Mouse (Mus musculus): ENCODE measurements around the gene Tldc2.

The Tldc2 gene
- long read RNA-seq, experiment 1, result 0 reads
- long read RNA-seq, experiment 2, result 0 reads

DNA sequence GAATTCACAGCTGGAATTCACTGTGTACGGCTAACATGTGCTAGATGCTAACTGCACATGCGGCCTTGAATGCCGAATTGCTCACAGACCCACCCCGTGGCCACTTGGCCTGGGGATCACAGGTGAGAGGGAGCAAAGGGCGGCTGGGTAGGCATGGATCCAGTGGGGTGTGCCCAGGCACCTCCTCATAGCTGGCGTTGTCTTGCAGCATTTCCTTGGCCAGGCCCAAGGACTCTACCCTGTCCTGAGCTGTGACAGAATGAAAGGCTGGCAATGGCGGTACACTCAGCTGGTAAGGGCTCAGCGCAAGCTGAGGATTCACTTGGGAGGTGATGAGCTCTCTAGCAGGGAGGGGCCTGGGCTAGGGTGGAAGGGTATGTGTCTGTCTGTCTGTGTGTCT is at the start of gene Tldc2:
Gene Tldc2, plus strand, starts transcription at position 260 of the 400 bp plus-strand sequence.
- intact Hi-C loops (cut with DNase I), result no loop called here

DNA sequence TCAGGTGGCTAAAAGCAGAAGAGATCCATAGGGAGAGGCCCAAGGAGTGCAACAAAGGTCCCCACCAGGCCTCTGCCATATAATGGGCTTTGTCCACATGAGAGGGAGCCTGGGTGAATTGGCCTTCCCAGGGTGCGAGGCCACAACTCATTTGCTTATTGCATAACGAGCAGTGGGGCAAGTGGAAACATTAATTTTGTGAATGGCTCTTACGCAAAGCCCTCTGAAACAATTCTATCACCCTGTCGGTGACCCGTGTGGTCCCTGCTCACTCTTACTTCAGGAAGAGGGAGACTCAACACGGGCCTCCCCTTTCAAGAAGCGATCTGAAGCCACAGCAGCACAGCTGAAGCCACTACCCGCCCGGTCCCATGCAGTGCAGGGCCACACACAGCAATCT is 49.6 kb upstream of the Tldc2 start:
- intact Hi-C loops (cut with DNase I), result no loop called here

DNA sequence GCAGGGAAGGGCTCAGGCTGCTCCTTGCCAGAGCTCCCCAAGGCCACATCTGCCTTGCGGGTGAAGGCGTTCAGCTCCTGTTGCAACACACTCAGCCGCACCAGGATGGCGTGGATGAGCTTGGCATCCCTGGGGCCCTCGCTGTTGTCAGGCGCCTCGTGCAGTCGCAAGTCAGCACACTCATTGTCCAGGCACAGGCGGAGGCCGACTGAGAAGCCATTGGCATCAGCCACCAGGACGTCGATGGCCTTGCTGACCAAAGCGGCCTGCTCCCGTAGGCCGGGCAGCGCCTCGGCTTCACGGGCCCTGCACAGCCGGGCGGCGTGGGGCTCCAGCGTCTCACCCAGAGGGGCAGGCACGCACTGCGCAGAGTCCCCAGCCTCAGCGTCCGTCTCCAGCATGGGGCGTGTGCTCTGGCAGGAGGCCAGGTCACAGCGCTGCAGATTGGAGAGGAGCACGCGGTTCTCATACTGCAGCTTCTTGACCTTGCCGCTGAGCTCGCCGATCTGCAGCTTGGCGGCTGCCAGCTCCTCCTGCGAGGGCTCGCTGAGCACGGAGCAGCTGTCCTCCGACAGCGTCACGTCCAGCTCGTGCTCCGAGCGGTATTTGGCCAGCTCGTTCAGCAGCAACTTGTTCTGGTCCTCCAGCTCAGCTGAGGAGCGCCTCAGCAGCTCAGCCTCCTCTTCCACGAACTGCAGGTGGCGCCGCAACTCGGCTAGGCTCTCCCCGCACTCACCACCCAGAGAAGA is 46.8 kb upstream of the Tldc2 start:
- intact Hi-C loops (cut with DNase I), result loop anchor here (5.0 kb wide), 1 partner anchor 42 kb away; no protein-coding TSS in a partner anchor

DNA sequence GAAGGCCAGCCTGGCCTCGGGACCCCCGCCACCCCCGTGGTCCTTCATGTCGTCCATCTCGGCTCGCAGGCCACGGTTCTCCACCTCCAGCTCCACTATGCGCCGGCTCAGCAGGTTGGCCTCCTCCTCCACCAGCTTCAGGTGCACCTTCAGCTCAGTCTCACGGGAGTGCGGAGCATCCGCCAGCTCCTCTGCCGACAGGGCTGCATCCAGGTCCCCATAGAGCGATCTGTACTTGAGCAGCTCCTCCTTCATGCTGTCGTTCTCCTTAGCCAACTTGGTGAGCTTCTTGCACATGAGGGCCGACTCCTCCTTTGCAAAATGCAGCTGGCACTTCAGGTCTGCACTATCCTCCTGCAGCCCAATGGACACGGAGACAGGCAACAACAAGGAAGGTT is 46.2 kb upstream of the Tldc2 start:
- intact Hi-C loops (cut with DNase I), result loop anchor here (5.0 kb wide), 1 partner anchor 42 kb away; no protein-coding TSS in a partner anchor

DNA sequence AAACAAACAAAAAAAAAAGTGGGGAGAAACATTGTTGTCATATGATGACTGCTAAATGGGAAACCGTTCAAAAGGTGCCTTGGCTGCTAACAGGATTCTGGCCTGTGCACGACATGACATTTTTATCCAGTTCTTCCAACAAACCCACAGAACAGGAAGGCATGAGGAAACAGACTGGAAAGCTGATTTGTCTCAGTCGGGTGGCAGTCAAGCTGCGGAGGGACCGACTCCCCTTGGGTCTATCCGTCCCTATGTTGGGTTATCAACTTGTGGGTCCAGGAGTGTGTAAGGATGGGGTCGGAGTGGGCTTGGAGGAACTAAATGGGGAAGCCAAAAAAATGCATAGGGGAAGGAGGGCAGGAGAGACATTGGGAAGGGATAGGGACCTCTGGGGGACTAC is 45.4 kb upstream of the Tldc2 start:
- intact Hi-C loops (cut with DNase I), result loop anchor here (5.0 kb wide), 1 partner anchor 41 kb away; no protein-coding TSS in a partner anchor

DNA sequence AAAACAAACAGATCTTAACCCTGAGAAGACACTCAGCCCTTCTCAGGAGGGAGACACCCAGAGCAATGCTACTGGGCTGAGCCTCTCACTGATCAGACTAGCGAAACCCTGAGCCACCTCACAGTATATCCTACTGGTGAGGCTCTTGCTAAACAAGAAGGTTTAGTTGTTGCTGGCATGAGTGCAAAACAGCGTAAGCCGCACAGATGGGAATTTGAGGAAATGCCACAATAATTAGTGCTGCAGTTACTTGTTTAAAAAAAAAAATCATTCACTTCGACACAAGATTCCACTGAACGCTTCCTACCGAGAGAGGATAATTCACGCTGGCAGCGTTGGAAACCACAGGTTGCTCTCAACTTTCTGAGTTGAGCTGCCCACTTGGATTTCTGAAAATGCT is 43.3 kb upstream of the Tldc2 start:
- intact Hi-C loops (cut with DNase I), result loop anchor here (5.0 kb wide), 1 partner anchor 39 kb away; no protein-coding TSS in a partner anchor

DNA sequence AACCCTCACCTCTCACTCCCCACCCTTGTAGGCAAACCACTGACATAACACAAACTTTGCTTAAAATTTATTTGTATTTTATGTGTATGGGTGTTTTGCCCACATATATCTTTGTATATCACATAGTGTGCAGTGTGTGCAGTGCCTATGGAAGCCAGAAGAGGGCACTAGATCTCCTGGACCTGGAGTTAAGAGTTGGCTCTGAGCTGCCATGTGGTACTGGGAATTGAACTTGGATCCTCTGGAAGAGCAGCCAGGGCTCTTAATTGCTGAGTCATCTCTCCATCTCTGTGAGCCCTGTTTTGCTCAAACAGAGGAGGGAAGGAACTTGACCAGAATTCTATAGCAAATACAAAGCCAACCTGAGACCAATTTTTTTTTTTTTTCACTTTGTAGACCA is 42.9 kb upstream of the Tldc2 start:
- intact Hi-C loops (cut with DNase I), result loop anchor here (5.0 kb wide), 1 partner anchor 38 kb away; no protein-coding TSS in a partner anchor

DNA sequence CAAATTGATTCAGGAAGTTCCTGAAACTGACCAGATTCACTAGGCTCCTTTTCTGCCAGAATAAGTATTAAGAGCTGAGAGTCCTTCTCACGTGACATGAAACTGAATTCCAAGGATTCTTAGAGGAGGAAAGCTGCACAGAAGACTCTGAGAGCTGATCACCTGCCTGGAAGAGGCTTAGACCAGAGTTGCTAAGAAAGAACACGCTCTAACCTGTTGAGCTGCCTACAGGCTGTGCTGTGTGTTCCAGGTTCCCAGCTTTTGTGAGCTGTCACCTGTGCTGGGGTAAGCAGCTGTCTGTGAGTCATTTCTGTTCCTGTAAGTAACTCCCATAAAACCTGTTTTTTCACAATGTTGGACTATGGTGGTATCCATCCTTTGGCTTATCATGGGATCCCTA is 40.9 kb upstream of the Tldc2 start:
- intact Hi-C loops (cut with DNase I), result no loop called here

DNA sequence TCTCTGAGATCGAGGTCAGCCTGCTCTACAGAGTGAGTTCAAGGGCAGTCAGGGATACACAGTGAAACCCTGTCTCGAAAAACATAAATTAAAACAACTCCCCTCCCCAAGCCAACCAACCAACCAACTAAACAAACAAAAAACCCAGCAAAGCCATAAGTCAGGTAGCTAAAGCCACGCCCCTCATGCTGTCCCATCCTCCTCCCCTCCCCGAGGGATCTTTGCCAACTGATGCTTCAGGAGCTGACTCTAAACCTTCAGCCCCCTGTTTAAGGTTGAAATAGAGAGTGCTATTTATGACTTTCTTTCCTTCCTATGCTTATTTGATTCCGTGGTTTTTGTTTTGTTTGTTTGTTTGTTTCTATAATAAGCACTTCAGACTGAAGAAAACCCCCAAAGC is 39.9 kb upstream of the Tldc2 start:
- intact Hi-C loops (cut with DNase I), result no loop called here

DNA sequence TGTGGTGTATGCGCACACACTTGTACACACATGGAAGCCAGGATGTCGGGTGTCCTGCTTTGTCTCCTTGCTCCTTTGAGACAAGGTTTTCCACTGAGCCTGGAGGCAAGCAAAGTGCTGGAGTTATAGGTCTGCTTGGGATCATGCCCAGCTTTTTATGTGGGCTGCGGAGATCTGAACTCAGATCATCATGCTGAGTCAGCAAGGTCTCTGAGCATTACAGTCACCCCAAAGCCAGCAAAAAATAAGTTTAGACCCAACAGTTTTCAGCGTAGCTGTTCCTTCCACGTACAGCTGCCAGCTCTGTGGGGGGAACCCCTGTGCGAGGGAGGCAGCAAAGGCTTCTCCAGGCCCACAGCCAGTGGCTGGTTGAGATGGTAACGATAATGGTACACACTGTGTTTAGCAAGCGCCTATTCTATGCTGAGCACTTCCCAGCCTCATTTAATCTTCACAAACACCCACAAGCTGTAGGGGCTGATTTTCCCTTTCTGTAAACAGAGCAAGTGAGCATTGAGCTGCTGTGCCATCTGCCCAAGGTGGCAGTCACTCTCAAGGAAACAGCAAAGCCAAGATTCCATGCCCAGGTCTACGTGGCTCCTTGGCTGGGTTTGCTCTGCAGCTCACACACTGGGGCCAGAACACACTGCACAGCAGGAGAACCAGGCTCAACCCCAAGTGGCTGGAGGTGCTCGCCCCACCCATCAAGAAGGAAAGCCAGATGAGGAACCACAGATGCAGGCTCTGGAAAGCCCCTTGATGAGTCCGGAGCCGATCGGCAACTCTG is 38.3 kb upstream of the Tldc2 start:
- intact Hi-C loops (cut with DNase I), result no loop called here

DNA sequence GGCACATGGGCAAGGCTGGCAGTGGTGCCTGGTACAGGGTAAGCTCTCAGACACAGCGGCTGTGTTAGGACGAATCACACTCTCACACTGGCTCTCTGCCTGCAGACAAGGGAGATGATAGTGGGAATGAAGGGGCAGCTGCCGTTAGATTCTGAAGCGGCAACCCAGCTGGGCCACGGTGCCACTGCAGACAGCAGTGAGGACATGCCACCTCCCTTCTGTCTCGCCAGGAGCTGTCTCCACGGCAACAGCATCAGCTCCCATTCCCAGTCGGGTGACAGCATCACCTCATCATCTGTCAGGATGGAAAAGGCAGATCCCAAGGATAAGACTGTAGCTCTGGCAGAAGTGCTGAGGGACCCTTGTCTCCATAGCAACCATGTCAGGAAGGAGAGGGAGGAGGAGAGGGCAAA is 37.0 kb upstream of the Tldc2 start:
- intact Hi-C loops (cut with DNase I), result no loop called here

DNA sequence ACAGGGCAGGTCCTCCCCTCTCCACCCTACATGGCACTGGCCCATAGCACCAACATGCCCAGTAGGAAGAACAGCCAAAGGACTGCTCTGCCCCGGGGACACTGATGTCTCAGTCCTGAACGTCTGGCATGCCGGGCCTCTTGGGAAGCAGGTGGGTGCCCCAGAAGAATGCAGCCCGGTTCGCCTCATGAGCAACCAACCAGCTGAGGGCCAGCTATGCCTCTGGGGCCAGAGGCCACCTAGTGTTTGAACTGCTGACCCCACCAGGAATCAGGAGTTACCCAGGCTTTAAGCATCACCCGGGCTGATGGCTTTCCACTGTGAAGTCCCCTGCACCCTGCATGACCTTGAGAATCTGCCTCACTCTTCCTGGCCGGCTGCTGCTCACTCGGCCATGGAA is 34.4 kb upstream of the Tldc2 start:
- intact Hi-C loops (cut with DNase I), result no loop called here

DNA sequence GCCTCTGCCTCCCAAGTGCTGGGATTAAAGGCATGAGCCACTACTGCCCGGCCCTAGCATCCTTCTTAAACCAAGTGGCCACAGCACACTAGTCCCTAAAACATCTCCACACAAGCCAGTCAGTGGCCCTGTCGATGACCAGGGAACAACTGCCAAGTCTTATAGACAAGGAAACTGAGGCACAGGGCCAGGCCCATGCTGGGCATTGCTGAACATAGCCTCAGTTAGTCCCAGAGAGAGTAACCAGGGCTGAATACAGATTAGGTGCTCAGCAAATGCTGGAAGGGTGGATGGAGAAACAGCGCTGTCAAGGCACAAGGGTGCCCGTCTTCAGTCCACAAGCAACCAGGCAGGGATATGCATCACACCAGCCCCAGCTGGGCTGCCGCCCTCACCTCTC is 33.7 kb upstream of the Tldc2 start:
- intact Hi-C loops (cut with DNase I), result no loop called here

DNA sequence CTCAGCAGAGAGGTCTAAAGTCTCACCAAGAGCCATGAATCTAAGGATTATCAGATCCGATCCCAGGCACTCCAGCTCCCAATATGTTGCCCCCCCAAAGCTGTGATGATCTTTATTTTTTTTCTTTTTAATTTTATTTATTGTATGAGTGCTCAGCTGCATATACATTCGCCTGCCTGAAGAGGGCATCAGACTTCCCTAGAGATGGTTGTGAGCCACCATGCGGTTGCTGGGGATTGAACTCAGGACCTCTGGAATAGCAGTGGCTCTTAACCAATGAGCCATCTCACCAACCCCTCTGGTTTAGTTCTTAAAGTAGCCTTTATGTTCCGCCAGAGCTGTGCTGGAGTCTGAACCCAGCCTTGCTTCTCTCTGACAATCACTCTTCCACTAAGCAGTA is 33.1 kb upstream of the Tldc2 start:
- intact Hi-C loops (cut with DNase I), result no loop called here

DNA sequence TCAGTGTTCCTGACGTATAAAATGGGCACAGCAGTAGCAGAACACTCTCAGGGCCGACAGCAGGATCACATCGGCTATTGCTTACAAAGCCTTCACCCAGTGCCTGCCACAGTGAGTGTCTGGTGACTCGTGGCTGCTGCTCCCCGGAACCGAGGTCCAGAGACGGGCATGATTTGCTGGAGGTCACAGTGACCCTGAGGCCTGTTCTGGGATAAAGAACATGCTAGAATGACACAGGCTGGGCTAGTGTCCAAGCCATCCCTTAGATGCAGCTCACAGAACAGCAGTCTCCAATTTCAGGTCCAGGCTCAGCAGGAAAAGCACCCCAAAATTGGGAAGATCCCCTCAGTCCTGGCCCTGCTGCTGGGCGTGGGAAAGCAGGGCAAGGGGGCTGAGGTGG is 32.6 kb upstream of the Tldc2 start:
- intact Hi-C loops (cut with DNase I), result no loop called here

DNA sequence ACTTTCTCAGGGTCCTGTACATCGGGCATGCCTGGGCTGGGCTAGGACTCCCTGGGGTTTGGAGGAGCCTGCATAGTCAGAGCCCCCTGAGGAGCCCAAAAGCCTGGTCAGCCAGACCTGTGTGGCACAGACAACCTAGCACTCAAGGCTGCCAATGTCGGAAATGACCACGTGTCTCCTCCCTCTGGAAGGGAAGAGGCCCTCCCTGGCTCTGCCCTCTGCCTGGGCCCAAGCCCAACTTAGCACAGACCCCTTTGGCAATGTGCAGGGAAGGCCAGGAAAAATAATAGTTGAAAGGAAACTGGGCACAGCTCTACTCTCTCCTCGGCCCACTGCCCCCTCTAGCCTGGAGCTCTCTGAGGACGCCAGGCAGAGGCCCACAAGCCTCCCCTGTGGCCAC is 32.0 kb upstream of the Tldc2 start:
- intact Hi-C loops (cut with DNase I), result no loop called here

DNA sequence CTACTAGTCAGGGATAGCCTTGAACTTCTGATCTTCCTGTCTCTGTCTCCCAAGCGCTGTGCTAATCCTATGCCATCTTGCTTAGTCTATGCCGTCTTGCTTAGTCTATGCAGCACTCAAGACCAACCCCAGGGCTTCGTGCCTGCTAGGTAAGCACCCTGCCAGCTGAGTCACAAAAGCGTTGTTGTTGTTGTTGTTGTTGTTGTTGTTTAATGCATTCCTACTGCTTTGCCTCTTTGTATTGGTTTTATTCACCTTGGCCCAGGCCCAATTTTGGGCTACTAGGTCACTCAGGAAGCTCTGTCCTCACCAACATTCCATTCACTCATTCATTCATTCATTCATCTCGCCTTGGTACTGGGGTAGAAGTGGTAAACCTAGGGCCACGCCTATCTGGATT is 31.1 kb upstream of the Tldc2 start:
- intact Hi-C loops (cut with DNase I), result no loop called here

DNA sequence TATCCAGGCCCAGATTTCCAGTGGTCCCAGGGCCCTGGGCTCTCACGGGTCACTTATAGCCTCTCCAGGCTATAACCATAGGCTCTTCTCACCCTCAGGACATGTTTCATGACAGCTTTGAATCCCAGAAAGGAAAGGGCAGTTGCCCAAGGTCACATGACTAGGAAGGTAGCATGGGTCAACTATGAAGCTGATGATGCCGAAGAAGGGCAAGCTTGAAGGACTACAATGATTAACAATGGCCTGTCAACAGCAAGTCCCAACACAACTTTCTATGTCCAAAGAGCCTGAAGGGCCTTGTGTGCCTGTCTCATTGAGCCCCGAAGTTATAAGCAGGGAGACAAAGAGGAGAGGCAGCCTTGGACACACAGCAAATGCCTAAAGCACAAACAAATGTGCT is 29.7 kb upstream of the Tldc2 start:
- intact Hi-C loops (cut with DNase I), result no loop called here

DNA sequence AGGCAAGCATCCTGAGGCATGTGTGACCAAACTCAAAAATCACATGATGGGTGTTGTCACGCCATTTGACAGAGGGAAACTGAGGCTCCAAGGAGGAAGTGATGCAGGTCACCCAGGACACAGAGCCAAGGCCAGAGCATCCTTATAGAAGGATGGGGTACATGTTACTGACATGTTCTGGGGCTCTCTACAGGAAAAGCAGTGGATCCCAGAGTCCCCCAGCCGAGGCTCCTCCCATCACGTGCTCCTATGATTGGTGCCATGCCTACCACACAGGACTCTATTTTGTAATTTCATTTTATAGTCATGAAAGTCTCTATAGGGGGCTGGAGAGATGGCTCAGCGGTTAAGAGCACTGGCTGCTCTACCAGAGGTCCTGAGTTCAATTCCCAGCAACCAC is 29.1 kb upstream of the Tldc2 start:
- intact Hi-C loops (cut with DNase I), result no loop called here

DNA sequence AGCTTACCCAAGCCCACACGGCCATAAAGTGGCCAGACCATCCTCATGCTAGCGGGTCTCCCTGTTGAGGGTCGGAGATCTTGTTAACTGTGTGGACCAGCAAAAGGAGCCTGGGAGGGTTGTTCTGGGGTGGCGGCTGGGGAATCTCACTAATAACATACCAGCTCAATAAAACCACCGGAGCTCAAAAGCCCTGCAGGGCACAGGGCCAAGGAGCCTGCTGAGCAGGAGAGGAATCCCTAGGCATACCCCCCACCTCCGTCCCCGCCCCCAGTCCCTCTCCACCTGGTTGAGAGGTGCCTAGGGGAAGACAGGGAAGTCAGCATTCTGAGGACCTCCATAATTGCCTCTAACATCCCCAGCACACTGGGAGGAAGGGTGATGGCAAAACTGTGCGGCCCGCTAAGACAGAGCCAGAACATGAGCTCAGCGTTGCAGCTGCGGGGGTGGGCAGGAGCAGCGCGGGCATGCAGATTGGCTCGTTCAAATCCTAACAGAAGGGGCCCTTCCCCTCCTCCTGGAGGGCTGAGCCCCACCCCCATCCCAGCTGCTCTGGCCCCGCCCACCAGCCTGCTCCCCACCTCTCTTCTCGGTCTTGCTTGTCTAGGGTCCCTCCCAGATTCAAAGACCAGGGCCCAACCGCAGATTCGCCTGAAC is 28.4 kb upstream of the Tldc2 start:
- intact Hi-C loops (cut with DNase I), result no loop called here

DNA sequence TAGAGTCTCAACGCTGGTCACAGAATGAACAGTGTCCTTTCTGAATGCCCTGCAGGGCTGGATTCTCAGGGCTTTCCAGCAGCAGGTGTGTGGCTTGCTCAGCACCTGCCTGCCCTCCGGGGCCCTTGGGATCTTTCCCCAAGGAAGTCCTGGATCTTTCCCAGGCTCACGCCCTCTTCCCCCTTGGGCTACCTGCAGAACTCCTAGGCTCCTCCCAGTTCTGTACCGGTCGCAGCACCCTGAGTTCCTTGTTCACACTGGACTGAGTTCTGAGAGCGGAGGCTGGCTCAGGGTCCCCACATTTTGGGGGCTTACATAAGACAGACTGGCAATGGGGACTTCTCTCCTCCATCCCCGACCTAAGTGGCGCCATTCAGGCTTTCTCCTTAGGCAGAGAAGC is 27.7 kb upstream of the Tldc2 start:
- intact Hi-C loops (cut with DNase I), result no loop called here

DNA sequence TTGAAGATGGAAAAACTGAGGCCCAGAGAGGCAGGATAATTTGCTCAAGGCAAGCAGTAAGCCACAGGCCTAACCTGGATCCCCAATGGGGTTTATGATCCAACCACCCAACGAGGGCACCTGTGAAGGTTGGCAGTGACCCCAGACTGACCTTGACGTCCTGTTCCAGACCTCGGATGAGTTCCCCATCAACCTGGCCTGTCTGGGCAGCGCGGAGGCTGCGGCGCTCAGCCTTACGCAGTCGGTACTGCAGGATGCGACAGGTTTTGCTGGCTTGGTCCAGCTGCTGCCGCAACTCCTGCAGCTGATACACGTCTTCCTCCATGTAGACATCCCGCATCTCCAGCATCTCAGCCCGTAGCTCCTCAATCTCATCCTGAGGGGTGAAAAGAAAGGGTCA is 26.8 kb upstream of the Tldc2 start:
- intact Hi-C loops (cut with DNase I), result no loop called here

Measured in adrenal gland (tissue).